Mouse (Mus musculus) liver, postnatal 0 days (tissue): ENCODE results near the gene Mia3. TPM values are rescaled to one million over a fixed set of nuclear protein-coding genes. Genes with fewer than 3 reads are reported as not detected.

Source experiments
- ATAC-seq: fragments of 200-750 bp; cut with Nextera tagmentation; 2 replicates; pipeline ENCODE4 v1.8.0; 2017; ENCODE audit warnings: mild to moderate bottlenecking, moderate library complexity
- DNase-seq: peaks from one replicate; pipeline ENCODE4 v3.0.0-alpha.2; 2016
- H3K27ac ChIP-seq: fragments of 300-500 bp; sonication (generic); 2 replicates; pipeline ENCODE4 v1.5.1; 2014; ENCODE audit warnings: antibody characterized with exemption, moderate library complexity, mild to moderate bottlenecking, low read depth
- H3K27me3 ChIP-seq: fragments of 300-500 bp; sonication (generic); 2 replicates; pipeline ENCODE4 v1.6.1; 2014; ENCODE audit warnings: low read length, control low read depth, mixed read lengths; ENCODE audit not compliant: insufficient read depth
- H3K36me3 ChIP-seq: fragments of 300-500 bp; sonication (generic); replicated peaks from 2 replicates; pipeline ENCODE4 v1.6.1; 2014; ENCODE audit warnings: mild to moderate bottlenecking, control low read depth, low read length, moderate library complexity, mixed read lengths; ENCODE audit not compliant: insufficient read depth
- H3K4me1 ChIP-seq: fragments of 300-500 bp; sonication (generic); 2 replicates; pipeline ENCODE4 v1.6.1; 2014; ENCODE audit warnings: antibody characterized with exemption, mild to moderate bottlenecking, control low read depth; ENCODE audit not compliant: insufficient read depth
- H3K4me2 ChIP-seq: fragments of 300-500 bp; sonication (generic); 2 replicates; pipeline ENCODE4 v1.6.1; 2014; ENCODE audit warnings: low read depth, mild to moderate bottlenecking, low read length, moderate library complexity, mixed read lengths
- H3K4me3 ChIP-seq: fragments of 300-500 bp; sonication (generic); 2 replicates; pipeline ENCODE4 v1.5.1; 2014; ENCODE audit warnings: low read depth, low read length
- H3K9ac ChIP-seq: fragments of 300-500 bp; sonication (generic); replicated peaks from 2 replicates; pipeline ENCODE4 v1.6.1; 2014; ENCODE audit warnings: mild to moderate bottlenecking, moderate library complexity
- H3K9me3 ChIP-seq: fragments of 300-500 bp; sonication (generic); 2 replicates; pipeline ENCODE4 v1.6.1; 2016; ENCODE audit warnings: mild to moderate bottlenecking, control low read depth, low read length, mixed read lengths
- CTCF ChIP-seq: sonication (generic); IDR thresholded peaks from 2 replicates; pipeline ENCODE4 v1.5.1; 2016; ENCODE audit warnings: antibody characterized with exemption, low read depth
- EP300 ChIP-seq: IDR thresholded peaks from 2 replicates; pipeline ENCODE4 v1.6.1; 2016; ENCODE audit warnings: antibody characterized with exemption, low read depth, mild to moderate bottlenecking
- whole genome bisulfite sequencing: fragments of 180-500 bp; shearing (Covaris S2); extraction: QIAGEN DNeasy Blood & Tissue Kit; methylation state at CpG from one replicate; pipeline ENCODE4 v1.1.7; 2014; ENCODE audit not compliant: insufficient replicate concordance; 5-methylcytosine and 5-hydroxymethylcytosine counted together
- polyA plus RNA-seq: library from polyadenylated mRNA; unstranded; fragments of >200 nt; fragmentation: Nextera tagmentation; extraction: Ambion mirVana; gene quantifications from 2 replicates; pipeline ENCODE4 v1.2.1, GENCODE M21; 2015

Gene Mia3
- polyA plus RNA-seq, 1 experiment from 2014 or later: 30.0 TPM

DNA sequence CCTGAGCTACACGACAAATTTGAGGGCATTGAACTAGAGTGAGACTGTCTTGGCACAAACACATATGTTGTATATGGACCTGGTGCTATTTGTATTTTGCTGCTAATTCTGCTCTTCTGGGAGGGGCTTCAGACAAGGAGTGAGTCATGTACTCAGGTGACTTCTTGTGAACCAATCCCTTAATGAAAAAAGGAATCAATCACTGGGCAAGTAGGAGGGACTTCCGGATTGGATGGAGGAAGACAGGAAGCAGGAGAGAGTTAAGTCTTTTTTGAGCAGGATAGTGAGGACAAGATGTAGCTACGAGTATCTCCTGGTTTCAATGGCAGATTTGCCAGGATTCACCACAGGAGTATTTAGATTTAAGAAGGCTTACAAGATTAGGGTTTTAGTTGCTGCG, 79.8 kb downstream of the Mia3 start:
- H3K27me3 ChIP-seq: no peaks in the 10 kb centered on the region
- H3K4me1 ChIP-seq: no peaks in the 10 kb centered on the region
- ATAC-seq (no peak), DNase-seq (no peak)
- H3K9ac ChIP-seq: no peak overlapping the region
- H3K9me3 ChIP-seq: no peaks in the 10 kb centered on the region
- no peak overlapping the region for H3K4me2 ChIP-seq
- no peak overlapping the region for H3K4me3 ChIP-seq
- TF ChIP-seq CTCF (no peak), EP300 (no peak)
- 89% methylated on average over 4 of the region's 4 CpGs for WGBS
- peaks cover 73% of the 10 kb centered on the region for H3K36me3 ChIP-seq
- H3K27ac ChIP-seq: no peak overlapping the region

DNA sequence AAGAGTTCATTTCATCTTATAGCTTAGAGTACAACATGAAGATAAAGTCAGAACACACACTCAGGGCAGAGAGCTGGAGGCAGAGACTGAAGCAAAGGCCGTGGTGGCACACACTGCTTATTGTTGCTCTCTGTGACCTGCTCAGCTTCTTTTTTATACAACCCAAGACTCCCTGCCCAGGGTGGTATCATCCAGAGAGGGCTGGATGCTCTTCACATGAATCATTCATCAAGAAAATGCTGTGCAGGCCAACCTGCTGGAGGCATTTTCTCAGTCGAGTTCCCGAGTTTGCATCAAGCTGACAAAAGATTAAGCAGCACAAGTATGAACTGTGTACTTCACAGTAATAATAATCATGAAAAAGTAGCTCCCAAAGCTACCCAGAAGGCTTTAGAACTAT, 81.0 kb downstream of the Mia3 start:
- Histone ChIP-seq H3K4me1 (no peaks in the 10 kb centered on the region), H3K9ac (no peak overlapping the region), H3K9me3 (no peaks in the 10 kb centered on the region), H3K27me3 (no peaks in the 10 kb centered on the region), H3K4me3 (no peak overlapping the region), H3K27ac (no peak overlapping the region), H3K4me2 (no peak overlapping the region), H3K36me3 (peaks cover 77% of the 10 kb centered on the region)
- ATAC-seq (no peak), DNase-seq (no peak)
- TF ChIP-seq CTCF (no peak), EP300 (no peak)
- 84% methylated on average over 3 of the region's 3 CpGs for WGBS

Other genes starting within 250 kb of the Mia3 start
- gene Disp1, start 148.0 kb downstream of the Mia3 start, polyA plus RNA-seq: 1.6 and 1.9 TPM in 2 replicates
- 11.8 and 12.6 TPM in 2 replicates for gene Aida, start 73.0 kb downstream of the Mia3 start, polyA plus RNA-seq
- gene Brox, start 72.3 kb downstream of the Mia3 start, polyA plus RNA-seq: 14.0 and 17.1 TPM in 2 replicates
- 3.7 and 4.3 TPM in 2 replicates for gene Taf1a, start 19.4 kb upstream of the Mia3 start, polyA plus RNA-seq
- gene Hhipl2, start 48.7 kb upstream of the Mia3 start, polyA plus RNA-seq: not detected in 2 replicates